Mouse (Mus musculus) cerebellum, adult 2 months (tissue): ENCODE data around the gene Hpca. TPM values are rescaled to one million over a fixed set of nuclear protein-coding genes. Genes with fewer than 3 reads are reported as not detected.
A peak's percentile ranks its signal among the peaks of the same experiment; 100 is the strongest.

Source experiments
- DNase-seq, 2 experiments: peaks; one replicate each; pipeline ENCODE4 v3.0.0; 2021
- H3K27ac ChIP-seq: fragments of 200-500 bp; 2 replicates; pipeline ENCODE4 v1.5.1; 2012; ENCODE audit warnings: low read length, control low read depth, inconsistent platforms; ENCODE audit not compliant: insufficient read depth
- H3K27me3 ChIP-seq: fragments of 200-500 bp; 2 replicates; pipeline ENCODE4 v1.6.1; 2012; ENCODE audit warnings: inconsistent platforms, mild to moderate bottlenecking, low read length, moderate library complexity; ENCODE audit not compliant: control insufficient read depth, insufficient read depth
- H3K4me1 ChIP-seq: fragments of 200-500 bp; 2 replicates; pipeline ENCODE4 v1.6.1; 2011; ENCODE audit warnings: low read length; ENCODE audit not compliant: control insufficient read depth, insufficient read depth
- H3K4me3 ChIP-seq: fragments of 200-500 bp; replicated peaks from 2 replicates; pipeline ENCODE3; 2011; ENCODE audit warnings: mild to moderate bottlenecking, low read depth, low read length, control low read depth; ENCODE audit not compliant: insufficient read depth
- CTCF ChIP-seq: fragments of 200-500 bp; IDR thresholded peaks from 2 replicates; pipeline ENCODE4 v1.5.1; 2011; ENCODE audit warnings: low read depth, mild to moderate bottlenecking, control low read depth, low read length, moderate library complexity, borderline replicate concordance; ENCODE audit not compliant: insufficient read depth
- POLR2A ChIP-seq: fragments of 200-500 bp; IDR thresholded peaks from 2 replicates; pipeline ENCODE4 v1.6.1; 2011; ENCODE audit warnings: low read length, control low read depth, borderline replicate concordance; ENCODE audit not compliant: insufficient read depth
- WGBS: fragments of 180-500 bp; shearing (Covaris S2); methylation state at CpG from one replicate; pipeline ENCODE4 v1.1.7; 2018; 5-methylcytosine and 5-hydroxymethylcytosine counted together
- polyA plus RNA-seq: library from polyadenylated mRNA; depleted of rRNA; stranded (reverse); fragments of >200 nt; gene quantifications from 2 replicates; pipeline ENCODE4 v1.2.3, GENCODE M21; 2012

Hpca gene
- polyA plus RNA-seq, 1 experiment = 176 TPM

GRCm38 (mm10) chr4:129087850-129088249 is 34.0 kb downstream of the Hpca start:
- TF ChIP-seq POLR2A (no peak), CTCF (no peak)
- WGBS = 66% methylated on average over 5 of the region's 5 CpGs
- DNase-seq = no peak

GRCm38 (mm10) chr4:129086078-129086477 is 35.8 kb downstream of the Hpca start:
- 28% methylated on average over 8 of the region's 8 CpGs for WGBS
- H3K27ac ChIP-seq = no peak overlapping the region
- peaks cover 13% of the 10 kb centered on the region for H3K4me1 ChIP-seq
- no peak overlapping the region for H3K4me3 ChIP-seq
- H3K27me3 ChIP-seq = no peaks in the 10 kb centered on the region
- peak; percentile 74 to 83 for DNase-seq
- TF ChIP-seq CTCF = peak; percentile 84
- TF ChIP-seq POLR2A = no peak

More at GRCm38 (mm10) chr4:129087850-129088249, 34.0 kb downstream of the Hpca start:
- no peaks in the 10 kb centered on the region; the same call in 1 of the 2 replicates for H3K4me1 ChIP-seq
- no peak overlapping the region for H3K27ac ChIP-seq
- no peak overlapping the region for H3K4me3 ChIP-seq
- no peaks in the 10 kb centered on the region for H3K27me3 ChIP-seq

DNA sequence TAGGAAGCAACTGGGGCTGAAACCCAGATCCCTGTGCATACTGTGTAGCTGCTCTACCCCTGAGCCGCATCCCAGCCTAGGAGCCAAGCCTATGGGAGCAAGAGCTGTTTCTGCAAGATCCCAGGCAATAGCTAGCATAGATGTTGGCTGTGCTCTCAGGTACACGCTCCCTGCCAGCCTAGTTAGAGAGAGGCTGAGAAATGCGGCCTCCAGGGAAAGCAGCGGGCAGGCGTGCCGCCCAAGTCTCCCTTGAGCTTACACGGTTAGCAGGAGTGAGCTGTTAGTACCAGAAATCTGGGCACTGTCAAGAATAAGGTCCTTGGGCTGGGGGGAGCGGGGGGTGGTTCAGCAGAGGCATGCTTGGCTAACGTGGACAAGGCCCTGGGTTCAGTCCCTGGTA is 36.9 kb downstream of the Hpca start:
- H3K27ac ChIP-seq = no peak overlapping the region
- no peak overlapping the region for H3K4me3 ChIP-seq
- 85% methylated on average over 9 of the region's 9 CpGs for WGBS
- no peak for TF ChIP-seq CTCF
- TF ChIP-seq POLR2A = no peak
- H3K4me1 ChIP-seq = peaks cover 22% of the 10 kb centered on the region
- no peak for DNase-seq
- H3K27me3 ChIP-seq = no peaks in the 10 kb centered on the region

- Histone ChIP-seq H3K27me3 (no peaks in the 10 kb centered on the region), H3K4me3 (no peak overlapping the region), H3K4me1 (peaks cover 25% of the 10 kb centered on the region), H3K27ac (peak overlapping the region; percentile 88)
- TF ChIP-seq POLR2A (no peak), CTCF (peak; percentile 92)
- peak; percentile 84 to 85 for DNase-seq
- whole genome bisulfite sequencing = 27% methylated on average over 10 of the region's 10 CpGs
Measured at GRCm38 (mm10) chr4:129082379-129083115, 39.3 kb downstream of the Hpca start.

DNA sequence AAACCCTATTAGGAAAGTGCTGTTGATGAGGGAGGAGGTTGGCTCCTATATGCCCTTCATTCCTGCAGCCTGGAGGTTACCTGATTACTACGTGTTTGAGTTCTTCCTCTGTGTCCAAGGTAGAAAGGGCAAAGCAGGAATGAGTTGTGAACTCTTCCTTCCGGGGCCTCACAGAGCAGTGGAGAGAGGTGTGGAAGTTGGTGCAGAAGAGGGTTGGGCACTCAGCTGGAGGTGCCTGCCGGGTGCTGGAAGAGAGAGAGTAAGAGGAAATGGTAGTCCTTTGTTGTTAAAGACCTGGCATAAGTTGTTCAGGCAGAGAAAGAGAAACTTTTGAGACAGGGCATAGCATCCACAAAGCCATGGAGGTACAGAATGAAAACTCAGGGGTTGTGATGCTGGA is 39.9 kb downstream of the Hpca start:
- Histone ChIP-seq H3K4me3 (no peak overlapping the region), H3K27ac (peak overlapping the region; percentile 88), H3K4me1 (peaks cover 25% of the 10 kb centered on the region), H3K27me3 (no peaks in the 10 kb centered on the region)
- 29% methylated on average over 3 of the region's 3 CpGs for WGBS
- DNase-seq = no peak
- TF ChIP-seq CTCF = no peak
- no peak for TF ChIP-seq POLR2A

DNA sequence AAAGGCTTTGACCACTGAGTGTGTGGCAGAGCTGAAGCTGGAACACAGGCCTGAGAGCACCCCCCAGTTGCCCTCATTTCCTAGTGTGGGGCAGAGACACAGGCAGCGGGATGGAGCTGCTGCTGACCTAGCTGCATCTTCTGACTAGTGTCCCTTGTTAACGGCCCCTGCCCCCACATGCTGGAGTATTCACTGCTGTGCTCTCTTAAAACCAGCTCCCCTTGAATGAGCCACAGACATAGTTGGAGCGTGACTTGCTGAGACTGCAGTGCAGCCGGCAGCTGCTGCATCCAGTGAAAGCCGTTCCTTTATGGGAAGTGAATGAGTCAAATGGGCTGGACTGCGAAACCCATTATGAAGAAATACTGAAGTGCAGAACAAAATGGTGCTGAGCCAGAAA is 40.3 kb downstream of the Hpca start:
- TF ChIP-seq POLR2A (no peak), CTCF (no peak)
- no peak overlapping the region for H3K4me3 ChIP-seq
- no peaks in the 10 kb centered on the region for H3K27me3 ChIP-seq
- peak overlapping the region; percentile 88 for H3K27ac ChIP-seq
- no peak for DNase-seq
- peaks cover 25% of the 10 kb centered on the region for H3K4me1 ChIP-seq
- 17% methylated on average over 6 of the region's 6 CpGs for WGBS

DNA sequence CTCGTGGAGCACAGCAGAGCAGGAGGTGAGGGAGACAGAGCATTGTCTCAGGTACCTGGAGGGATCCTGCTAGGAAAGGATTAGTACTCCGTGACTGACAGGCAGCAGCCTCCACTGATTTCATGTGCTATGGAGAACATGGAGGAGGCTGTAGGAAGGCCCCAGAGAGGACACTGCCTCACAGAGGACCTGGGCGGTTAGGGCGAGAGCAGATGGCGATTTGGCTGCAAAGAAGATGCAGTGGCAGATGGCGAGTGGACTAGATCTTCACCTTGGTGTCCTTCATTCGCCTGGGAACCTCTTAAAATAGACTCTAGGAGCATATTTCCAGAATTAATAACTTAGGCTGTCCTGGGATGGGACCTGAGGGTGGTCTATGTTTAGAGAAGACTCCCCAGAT is 40.8 kb downstream of the Hpca start:
- Histone ChIP-seq H3K4me3 (no peak overlapping the region), H3K27ac (peak overlapping the region; percentile 88), H3K27me3 (no peaks in the 10 kb centered on the region), H3K4me1 (peaks cover 25% of the 10 kb centered on the region)
- 0 out of 2 replicates have a peak, but pooled peaks have one; percentile 8 for TF ChIP-seq POLR2A
- TF ChIP-seq CTCF = no peak
- DNase-seq = peak; percentile 89 to 95
- 12% methylated on average over 7 of the region's 7 CpGs for WGBS

DNA sequence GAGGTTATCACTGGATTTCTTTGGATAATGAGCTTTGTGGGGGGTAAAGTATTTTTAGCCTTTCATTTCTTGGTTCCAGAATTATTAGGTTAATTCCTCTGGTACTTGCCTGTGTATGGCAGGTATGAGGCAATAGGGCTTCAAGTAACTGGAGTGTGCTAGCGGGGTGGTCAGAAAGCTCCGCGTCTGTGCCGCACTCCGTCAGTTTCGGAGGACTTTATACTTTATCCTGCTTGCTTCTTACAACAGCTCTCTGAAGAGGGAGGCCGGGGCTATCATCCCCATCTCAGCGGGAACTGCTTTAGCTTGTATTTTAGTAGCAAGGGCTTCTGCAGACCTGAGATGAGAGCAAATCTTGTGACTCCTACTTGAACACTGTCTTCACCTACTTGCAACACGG is 42.7 kb downstream of the Hpca start:
- H3K4me3 ChIP-seq = no peak overlapping the region

More for the DNA sequence above, 42.7 kb downstream of the Hpca start:
- DNase-seq = no peak
- H3K27me3 ChIP-seq = no peaks in the 10 kb centered on the region
- WGBS = 94% methylated on average over 9 of the region's 9 CpGs
- H3K27ac ChIP-seq = no peak overlapping the region
- peaks cover 25% of the 10 kb centered on the region for H3K4me1 ChIP-seq
- no peak for TF ChIP-seq CTCF
- TF ChIP-seq POLR2A = no peak
